Mouse (Mus musculus) intestine, embryonic 14.5 days (tissue): ENCODE measurements around the gene Atxn7l3. TPM values are rescaled to one million over a fixed set of nuclear protein-coding genes. Genes with fewer than 3 reads are reported as not detected.

Experiments used
- ATAC-seq: fragments of 200-750 bp; cut with Nextera tagmentation; replicated peaks from 2 replicates; pipeline ENCODE4 v1.8.0; 2017; ENCODE audit warnings: low read depth, moderate number of reproducible peaks, moderate TSS enrichment, moderate library complexity; ENCODE audit not compliant: low FRiP score, low TSS enrichment
- DNase-seq: peaks from one replicate; pipeline ENCODE4 v3.0.0-alpha.2; 2018; ENCODE audit warnings: low spot score
- H3K27ac ChIP-seq: fragments of 300-500 bp; sonication (generic); 2 replicates; pipeline ENCODE4 v1.5.1; 2014; ENCODE audit warnings: low read depth, mild to moderate bottlenecking, control low read depth
- H3K27me3 ChIP-seq: fragments of 300-500 bp; sonication (generic); replicated peaks from 2 replicates; pipeline ENCODE4 v1.6.1; 2014; ENCODE audit warnings: low read length, control low read depth; ENCODE audit not compliant: control insufficient read depth, insufficient read depth
- H3K36me3 ChIP-seq: fragments of 300-500 bp; sonication (generic); 2 replicates; pipeline ENCODE4 v1.6.1; 2014; ENCODE audit warnings: low read length, control low read depth; ENCODE audit not compliant: control insufficient read depth, insufficient read depth
- H3K4me1 ChIP-seq: fragments of 300-500 bp; sonication (generic); replicated peaks from 2 replicates; pipeline ENCODE4 v1.6.1; 2014; ENCODE audit warnings: low read length, control low read depth, mixed read lengths; ENCODE audit not compliant: control insufficient read depth, insufficient read depth
- H3K4me2 ChIP-seq: fragments of 300-500 bp; sonication (generic); 2 replicates; pipeline ENCODE4 v1.6.1; 2014; ENCODE audit warnings: low read length
- H3K4me3 ChIP-seq: fragments of 300-500 bp; sonication (generic); 2 replicates; pipeline ENCODE4 v1.5.1; 2014; ENCODE audit warnings: low read depth, low read length, control low read depth, mixed read lengths
- H3K9ac ChIP-seq: fragments of 300-500 bp; sonication (generic); 2 replicates; pipeline ENCODE4 v1.6.1; 2014; ENCODE audit warnings: mild to moderate bottlenecking, low read length
- H3K9me3 ChIP-seq: fragments of 300-500 bp; sonication (generic); 2 replicates; pipeline ENCODE4 v1.6.1; 2016; ENCODE audit warnings: low read length, control low read depth; ENCODE audit not compliant: control insufficient read depth
- WGBS: fragments of 180-500 bp; shearing (Covaris S2); extraction: QIAGEN DNeasy Blood & Tissue Kit; methylation state at CpG from one replicate; pipeline ENCODE4 v1.1.7; 2014; 5-methylcytosine and 5-hydroxymethylcytosine counted together
- polyA plus RNA-seq: library from polyadenylated mRNA; unstranded; fragments of >200 nt; fragmentation: Nextera tagmentation; extraction: Ambion mirVana; gene quantifications from 2 replicates; pipeline ENCODE4 v1.2.1, GENCODE M21; 2014

Gene Atxn7l3
- polyA plus RNA-seq, 1 experiment from 2014 or later, result 17.5 TPM

GRCm38 (mm10) chr11:102336191-102336590, 39.8 kb upstream of the Atxn7l3 start:
- ATAC-seq (no peak), DNase-seq (no peak)
- Histone ChIP-seq H3K9ac (no peak overlapping the region), H3K27me3 (no peaks in the 10 kb centered on the region), H3K9me3 (no peaks in the 10 kb centered on the region), H3K4me1 (peaks cover 9% of the 10 kb centered on the region; the same call in 1 of the 2 replicates), H3K36me3 (no peaks in the 10 kb centered on the region), H3K4me2 (no peak overlapping the region), H3K4me3 (no peak overlapping the region), H3K27ac (no peak overlapping the region)
- 83% methylated on average over 1 of the region's 1 CpGs for WGBS

GRCm38 (mm10) chr11:102334973-102335700, 38.7 kb upstream of the Atxn7l3 start:
- no peak for ATAC-seq
- 28% methylated on average over 9 of the region's 9 CpGs for WGBS
- Histone ChIP-seq H3K4me3 (no peak overlapping the region), H3K36me3 (no peaks in the 10 kb centered on the region), H3K4me2 (no peak overlapping the region), H3K4me1 (peaks cover 9% of the 10 kb centered on the region; the same call in 1 of the 2 replicates), H3K9ac (no peak overlapping the region), H3K27me3 (no peaks in the 10 kb centered on the region), H3K27ac (no peak overlapping the region; the same call in 1 of the 2 replicates), H3K9me3 (no peaks in the 10 kb centered on the region)
- DNase-seq, result no peak

- WGBS, result 54% methylated on average over 4 of the region's 4 CpGs
- DNase-seq (no peak), ATAC-seq (no peak)
- H3K27ac ChIP-seq, result no peak overlapping the region
- H3K9ac ChIP-seq, result no peak overlapping the region
- H3K9me3 ChIP-seq, result no peaks in the 10 kb centered on the region
- no peak overlapping the region for H3K4me2 ChIP-seq
- 0 out of 2 replicates have a peak, but pooled peaks cover 4% of the 10 kb centered on the region for H3K4me1 ChIP-seq
- H3K36me3 ChIP-seq, result no peaks in the 10 kb centered on the region
- no peaks in the 10 kb centered on the region for H3K27me3 ChIP-seq
- no peak overlapping the region for H3K4me3 ChIP-seq
Measured at GRCm38 (mm10) chr11:102334010-102334409, 37.6 kb upstream of the Atxn7l3 start.

- H3K9me3 ChIP-seq, result no peaks in the 10 kb centered on the region
- H3K4me1 ChIP-seq, result 0 out of 2 replicates have a peak, but pooled peaks cover 4% of the 10 kb centered on the region
- no peak overlapping the region for H3K4me2 ChIP-seq
- ATAC-seq (no peak), DNase-seq (no peak)
- H3K4me3 ChIP-seq, result no peak overlapping the region
- H3K9ac ChIP-seq, result no peak overlapping the region
- H3K36me3 ChIP-seq, result no peaks in the 10 kb centered on the region
- no peaks in the 10 kb centered on the region for H3K27me3 ChIP-seq
- H3K27ac ChIP-seq, result no peak overlapping the region
Measured at GRCm38 (mm10) chr11:102333061-102333460, 36.6 kb upstream of the Atxn7l3 start.

GRCm38 (mm10) chr11:102331806-102332205, 35.4 kb upstream of the Atxn7l3 start:
- DNase-seq, result no peak
- Histone ChIP-seq H3K27me3 (no peaks in the 10 kb centered on the region), H3K4me3 (no peak overlapping the region), H3K36me3 (no peaks in the 10 kb centered on the region), H3K27ac (no peak overlapping the region), H3K4me1 (0 out of 2 replicates have a peak, but pooled peaks cover 4% of the 10 kb centered on the region), H3K4me2 (no peak overlapping the region), H3K9me3 (no peaks in the 10 kb centered on the region), H3K9ac (no peak overlapping the region)
- ATAC-seq, result no peak
- 60% methylated on average over 4 of the region's 4 CpGs for WGBS

- Histone ChIP-seq H3K27ac (no peak overlapping the region), H3K9me3 (no peaks in the 10 kb centered on the region), H3K4me2 (no peak overlapping the region), H3K4me1 (0 out of 2 replicates have a peak, but pooled peaks cover under 1% of the 10 kb centered on the region), H3K4me3 (no peak overlapping the region), H3K9ac (no peak overlapping the region), H3K36me3 (no peaks in the 10 kb centered on the region), H3K27me3 (no peaks in the 10 kb centered on the region)
- ATAC-seq, result no peak
- 77% methylated on average over 3 of the region's 3 CpGs for WGBS
- DNase-seq, result no peak
Measured at GRCm38 (mm10) chr11:102330039-102330438, 33.6 kb upstream of the Atxn7l3 start.

- DNase-seq, result no peak
- H3K4me3 ChIP-seq, result no peak overlapping the region
- no peaks in the 10 kb centered on the region for H3K4me1 ChIP-seq
- H3K9ac ChIP-seq, result no peak overlapping the region
- H3K27me3 ChIP-seq, result no peaks in the 10 kb centered on the region
- no peak for ATAC-seq
- no peak overlapping the region for H3K4me2 ChIP-seq
- H3K36me3 ChIP-seq, result no peaks in the 10 kb centered on the region
- no peaks in the 10 kb centered on the region for H3K9me3 ChIP-seq
- no peak overlapping the region for H3K27ac ChIP-seq
Measured at GRCm38 (mm10) chr11:102329518-102329917, 33.1 kb upstream of the Atxn7l3 start.

GRCm38 (mm10) chr11:102327839-102328238, 31.4 kb upstream of the Atxn7l3 start:
- H3K9me3 ChIP-seq, result no peaks in the 10 kb centered on the region
- DNase-seq (no peak), ATAC-seq (no peak)
- H3K4me3 ChIP-seq, result no peak overlapping the region
- no peaks in the 10 kb centered on the region for H3K4me1 ChIP-seq
- H3K27ac ChIP-seq, result no peak overlapping the region
- 77% methylated on average over 7 of the region's 7 CpGs for WGBS
- H3K36me3 ChIP-seq, result no peaks in the 10 kb centered on the region
- H3K4me2 ChIP-seq, result no peak overlapping the region
- no peaks in the 10 kb centered on the region for H3K27me3 ChIP-seq
- no peak overlapping the region for H3K9ac ChIP-seq

GRCm38 (mm10) chr11:102327250-102327649, 30.8 kb upstream of the Atxn7l3 start:
- H3K9ac ChIP-seq, result no peak overlapping the region
- no peak overlapping the region for H3K4me3 ChIP-seq
- H3K36me3 ChIP-seq, result no peaks in the 10 kb centered on the region
- H3K27ac ChIP-seq, result no peak overlapping the region
- no peaks in the 10 kb centered on the region for H3K9me3 ChIP-seq
- DNase-seq (no peak), ATAC-seq (no peak)
- H3K4me1 ChIP-seq, result no peaks in the 10 kb centered on the region
- WGBS, result 57% methylated on average over 5 of the region's 5 CpGs
- H3K27me3 ChIP-seq, result no peaks in the 10 kb centered on the region
- H3K4me2 ChIP-seq, result no peak overlapping the region
